Mouse (Mus musculus): ENCODE data around the gene Rfng.

GRCm38 (mm10) chr11:120821076-120821922 is 37.3 kb upstream of the Rfng start:
- TF ChIP-seq CTCF (IDR thresholded peaks at IDR 0.05; ENCODE audit: low read depth) = no peak
- TF ChIP-seq EP300 (IDR thresholded peaks at IDR 0.05; ENCODE audit: low read depth) = no peak

All from liver, embryonic 14.5 days (tissue).